Mouse (Mus musculus) kidney, embryonic 16.5 days (tissue): ENCODE results near the gene Bcas1. TPM values are rescaled to one million over a fixed set of nuclear protein-coding genes. Genes with fewer than 3 reads are reported as not detected.
A peak's percentile ranks its signal among the peaks of the same experiment; 100 is the strongest.

Source experiments
- ATAC-seq: fragments of 200-750 bp; cut with Nextera tagmentation; 2 replicates; pipeline ENCODE4 v1.8.0; 2017; ENCODE audit warnings: moderate TSS enrichment; ENCODE audit not compliant: low FRiP score, low TSS enrichment
- H3K27ac ChIP-seq: fragments of 300-500 bp; sonication (generic); 2 replicates; pipeline ENCODE4 v1.5.1; 2014; ENCODE audit warnings: low read length
- H3K27me3 ChIP-seq: fragments of 300-500 bp; sonication (generic); 2 replicates; pipeline ENCODE4 v1.6.1; 2014; ENCODE audit warnings: low read length, control low read depth, mixed read lengths; ENCODE audit not compliant: insufficient read depth
- H3K36me3 ChIP-seq: fragments of 300-500 bp; sonication (generic); 2 replicates; pipeline ENCODE4 v1.6.1; 2014; ENCODE audit warnings: low read length, control low read depth, mixed read lengths; ENCODE audit not compliant: insufficient read depth
- H3K4me1 ChIP-seq: fragments of 300-500 bp; sonication (generic); 2 replicates; pipeline ENCODE4 v1.6.1; 2014; ENCODE audit warnings: low read length, control low read depth, mixed read lengths; ENCODE audit not compliant: insufficient read depth
- H3K4me2 ChIP-seq: fragments of 300-500 bp; sonication (generic); replicated peaks from 2 replicates; pipeline ENCODE4 v1.6.1; 2014; ENCODE audit warnings: low read depth, low read length
- H3K4me3 ChIP-seq: fragments of 300-500 bp; sonication (generic); 2 replicates; pipeline ENCODE4 v1.5.1; 2014; ENCODE audit warnings: mild to moderate bottlenecking, low read length
- H3K9ac ChIP-seq: fragments of 300-500 bp; sonication (generic); replicated peaks from 2 replicates; pipeline ENCODE4 v1.6.1; 2014; ENCODE audit warnings: low read length
- H3K9me3 ChIP-seq: fragments of 300-500 bp; sonication (generic); 2 replicates; pipeline ENCODE4 v1.6.1; 2016; ENCODE audit warnings: low read length, control low read depth
- WGBS: fragments of 180-500 bp; shearing (Covaris S2); extraction: QIAGEN DNeasy Blood & Tissue Kit; methylation state at CpG from one replicate; pipeline ENCODE4 v1.1.7; 2014; 5-methylcytosine and 5-hydroxymethylcytosine counted together
- polyA plus RNA-seq: library from polyadenylated mRNA; unstranded; fragments of >200 nt; fragmentation: Nextera tagmentation; extraction: Ambion mirVana; gene quantifications from 2 replicates; pipeline ENCODE4 v1.2.1, GENCODE M21; 2015

Gene Bcas1
- 0.66 and 1.0 TPM in 2 replicates for polyA plus RNA-seq

GRCm38 (mm10) chr2:170427704-170428103 lies at the start of gene Bcas1:
Gene Bcas1, minus strand, starts transcription at chr2:170427845.
- Histone ChIP-seq H3K4me3 (no peak within 1 kb of the TSS), H3K27me3 (no peaks in the 10 kb centered on the region; the same call in 1 of the 2 replicates), H3K9ac (0 out of 2 replicates have a peak within 1 kb of the TSS, but pooled peaks have one; percentile 3), H3K4me1 (no peaks in the 10 kb centered on the region), H3K27ac (no peak within 1 kb of the TSS), H3K9me3 (no peaks in the 10 kb centered on the region), H3K4me2 (no peak within 1 kb of the TSS), H3K36me3 (no peaks in the 10 kb centered on the region)
- ATAC-seq, result no peak
- 70% methylated on average over 8 of the region's 8 CpGs for WGBS

GRCm38 (mm10) chr2:170476643-170477042 lies 49.0 kb upstream of the Bcas1 start:
- Histone ChIP-seq H3K27me3 (no peaks in the 10 kb centered on the region), H3K4me1 (no peaks in the 10 kb centered on the region), H3K4me2 (no peak overlapping the region), H3K36me3 (no peaks in the 10 kb centered on the region), H3K27ac (no peak overlapping the region), H3K9me3 (0 out of 2 replicates have a peak, but pooled peaks cover 4% of the 10 kb centered on the region), H3K9ac (no peak overlapping the region), H3K4me3 (no peak overlapping the region)
- ATAC-seq, result no peak; the same call in 1 of the 2 replicates
- 83% methylated on average over 8 of the region's 8 CpGs for WGBS

DNA sequence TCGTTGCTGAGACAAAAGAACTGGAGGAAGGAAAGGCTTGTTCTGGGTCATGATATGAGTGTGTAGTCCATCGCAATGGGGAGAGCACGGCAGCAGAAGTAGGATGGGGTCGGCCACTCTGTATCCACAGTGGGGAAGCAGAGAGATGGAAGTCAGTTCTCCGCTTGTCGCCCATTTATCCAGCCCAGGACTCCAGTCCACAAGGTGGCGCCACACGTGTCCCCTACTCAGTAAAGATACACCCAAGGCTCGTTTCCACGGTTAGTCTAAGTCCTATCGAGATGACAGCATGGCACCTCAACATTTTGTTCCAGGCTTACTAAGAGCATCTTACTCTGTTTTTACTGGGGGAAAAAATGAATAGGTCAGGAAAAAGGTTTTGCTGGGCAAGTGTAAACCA lies 48.6 kb upstream of the Bcas1 start:
- Histone ChIP-seq H3K9me3 (0 out of 2 replicates have a peak, but pooled peaks cover 4% of the 10 kb centered on the region), H3K36me3 (no peaks in the 10 kb centered on the region), H3K4me2 (no peak overlapping the region), H3K27ac (no peak overlapping the region), H3K4me1 (no peaks in the 10 kb centered on the region), H3K4me3 (no peak overlapping the region), H3K9ac (no peak overlapping the region), H3K27me3 (no peaks in the 10 kb centered on the region)
- no peak for ATAC-seq
- 80% methylated on average over 11 of the region's 11 CpGs for WGBS

GRCm38 (mm10) chr2:170475164-170475563 lies 47.5 kb upstream of the Bcas1 start:
- Histone ChIP-seq H3K4me1 (peaks cover 2% of the 10 kb centered on the region; the same call in 1 of the 2 replicates), H3K27ac (no peak overlapping the region), H3K27me3 (no peaks in the 10 kb centered on the region), H3K9me3 (0 out of 2 replicates have a peak, but pooled peaks cover 4% of the 10 kb centered on the region), H3K4me2 (no peak overlapping the region), H3K4me3 (no peak overlapping the region), H3K9ac (no peak overlapping the region), H3K36me3 (no peaks in the 10 kb centered on the region)
- ATAC-seq, result peak; percentile 81
- WGBS, result 47% methylated on average over 3 of the region's 3 CpGs

DNA sequence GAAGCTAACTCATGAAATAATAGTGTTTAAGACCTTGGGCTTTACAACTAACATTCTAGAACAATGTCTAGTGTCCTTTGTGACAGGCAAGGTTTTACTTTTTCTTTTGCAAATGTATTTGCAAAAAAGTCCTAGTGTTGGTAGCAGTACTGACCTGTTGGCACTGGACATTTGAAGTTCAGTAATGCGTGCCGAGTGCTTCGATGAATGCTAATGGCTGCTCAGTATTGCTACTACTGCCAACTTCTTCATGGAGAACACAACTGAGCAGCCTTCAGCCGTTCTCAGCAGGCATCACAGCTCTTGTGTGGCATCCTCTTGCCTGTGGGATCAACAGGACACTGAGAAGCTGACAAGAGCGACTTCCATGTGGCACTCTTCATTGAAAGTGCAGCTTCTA lies 46.5 kb upstream of the Bcas1 start:
- no peak overlapping the region for H3K4me3 ChIP-seq
- peaks cover 12% of the 10 kb centered on the region; the same call in 1 of the 2 replicates for H3K4me1 ChIP-seq
- H3K4me2 ChIP-seq, result no peak overlapping the region
- H3K9ac ChIP-seq, result no peak overlapping the region
- ATAC-seq, result no peak
- 0 out of 2 replicates have a peak, but pooled peaks cover 4% of the 10 kb centered on the region for H3K9me3 ChIP-seq
- no peaks in the 10 kb centered on the region for H3K36me3 ChIP-seq
- H3K27me3 ChIP-seq, result no peaks in the 10 kb centered on the region
- no peak overlapping the region for H3K27ac ChIP-seq
- WGBS, result 92% methylated on average over 5 of the region's 5 CpGs

DNA sequence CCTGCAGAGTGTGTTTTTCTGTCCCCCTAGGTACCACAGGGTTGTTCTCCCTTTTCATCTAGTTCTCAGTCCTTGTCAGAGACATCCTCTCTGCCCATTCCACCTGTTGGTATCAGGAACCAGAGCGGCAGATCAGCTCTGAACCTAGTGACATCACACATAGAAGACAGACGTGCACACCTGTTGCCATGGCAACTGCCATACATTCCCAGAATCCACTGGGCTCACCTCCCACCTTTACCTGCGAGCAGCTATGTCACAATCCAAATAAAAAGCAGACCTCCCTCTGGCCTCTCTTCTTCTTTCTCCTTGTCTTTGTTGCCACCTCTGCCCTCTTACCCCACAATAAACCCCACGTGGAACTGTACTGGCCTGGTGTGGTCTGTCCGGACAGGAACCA lies 42.9 kb upstream of the Bcas1 start:
- Histone ChIP-seq H3K9me3 (0 out of 2 replicates have a peak, but pooled peaks cover 4% of the 10 kb centered on the region), H3K4me2 (no peak overlapping the region), H3K4me3 (no peak overlapping the region), H3K9ac (no peak overlapping the region), H3K36me3 (no peaks in the 10 kb centered on the region), H3K27ac (no peak overlapping the region), H3K4me1 (peaks cover 13% of the 10 kb centered on the region; the same call in 1 of the 2 replicates), H3K27me3 (no peaks in the 10 kb centered on the region)
- WGBS, result 76% methylated on average over 5 of the region's 5 CpGs
- no peak for ATAC-seq

GRCm38 (mm10) chr2:170469616-170470308 lies 42.1 kb upstream of the Bcas1 start:
- no peak overlapping the region for H3K4me3 ChIP-seq
- H3K9me3 ChIP-seq, result 0 out of 2 replicates have a peak, but pooled peaks cover 4% of the 10 kb centered on the region
- no peak overlapping the region for H3K27ac ChIP-seq
- peaks cover 17% of the 10 kb centered on the region; the same call in 1 of the 2 replicates for H3K4me1 ChIP-seq
- H3K36me3 ChIP-seq, result no peaks in the 10 kb centered on the region
- WGBS, result 4% methylated on average over 10 of the region's 10 CpGs
- peak; percentile 78 for ATAC-seq
- no peak overlapping the region for H3K9ac ChIP-seq
- H3K27me3 ChIP-seq, result no peaks in the 10 kb centered on the region
- 0 out of 2 replicates have a peak overlapping the region, but pooled peaks have one; percentile 3 for H3K4me2 ChIP-seq

GRCm38 (mm10) chr2:170468009-170468408 lies 40.4 kb upstream of the Bcas1 start:
- no peaks in the 10 kb centered on the region for H3K36me3 ChIP-seq
- peaks cover 3% of the 10 kb centered on the region; the same call in 1 of the 2 replicates for H3K27me3 ChIP-seq
- no peak overlapping the region for H3K4me2 ChIP-seq
- H3K4me1 ChIP-seq, result peaks cover 17% of the 10 kb centered on the region; the same call in 1 of the 2 replicates
- no peak overlapping the region for H3K9ac ChIP-seq
- no peak overlapping the region for H3K27ac ChIP-seq
- H3K4me3 ChIP-seq, result no peak overlapping the region
- ATAC-seq, result no peak
- no peaks in the 10 kb centered on the region for H3K9me3 ChIP-seq

DNA sequence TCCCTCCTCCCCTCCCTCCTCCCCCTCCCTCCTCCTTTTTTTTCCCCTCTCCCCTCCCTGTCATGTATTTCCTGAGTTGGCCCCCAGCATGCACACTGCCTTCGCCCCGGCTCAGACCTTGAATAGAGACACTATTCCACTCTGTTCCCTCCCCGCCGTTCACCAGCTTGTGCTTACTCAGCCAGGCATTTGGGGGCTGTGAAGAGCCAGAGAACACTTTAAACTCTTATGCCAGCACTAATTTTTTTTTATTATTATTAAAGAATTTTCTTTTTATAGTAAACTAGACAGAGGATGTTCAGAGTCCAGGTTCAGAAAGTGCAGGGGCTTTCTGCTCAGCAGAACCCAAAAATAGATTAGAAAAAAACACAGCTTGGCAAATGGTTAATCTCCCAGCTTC lies 37.2 kb upstream of the Bcas1 start:
- no peak overlapping the region for H3K4me2 ChIP-seq
- H3K27ac ChIP-seq, result no peak overlapping the region
- H3K4me3 ChIP-seq, result no peak overlapping the region
- H3K4me1 ChIP-seq, result peaks cover 12% of the 10 kb centered on the region; the same call in 1 of the 2 replicates
- 0 out of 2 replicates have a peak, but pooled peaks have one; percentile 55 for ATAC-seq
- WGBS, result 62% methylated on average over 4 of the region's 4 CpGs
- no peaks in the 10 kb centered on the region for H3K36me3 ChIP-seq
- no peak overlapping the region for H3K9ac ChIP-seq
- peaks cover 13% of the 10 kb centered on the region for H3K27me3 ChIP-seq
- H3K9me3 ChIP-seq, result no peaks in the 10 kb centered on the region

GRCm38 (mm10) chr2:170461652-170462051 lies 34.0 kb upstream of the Bcas1 start:
- peaks cover 23% of the 10 kb centered on the region for H3K27me3 ChIP-seq
- no peaks in the 10 kb centered on the region for H3K36me3 ChIP-seq
- no peak overlapping the region for H3K27ac ChIP-seq
- H3K4me1 ChIP-seq, result peaks cover 8% of the 10 kb centered on the region; the same call in 1 of the 2 replicates
- H3K4me2 ChIP-seq, result no peak overlapping the region
- no peaks in the 10 kb centered on the region for H3K9me3 ChIP-seq
- ATAC-seq, result no peak
- H3K4me3 ChIP-seq, result no peak overlapping the region
- WGBS, result 47% methylated on average over 7 of the region's 7 CpGs
- H3K9ac ChIP-seq, result no peak overlapping the region
